Mouse (Mus musculus) embryonic facial prominence, embryonic 11.5 days (tissue): ENCODE measurements around the gene Fam219b. TPM values are rescaled to one million over a fixed set of nuclear protein-coding genes. Genes with fewer than 3 reads are reported as not detected.
A peak's percentile ranks its signal among the peaks of the same experiment; 100 is the strongest.

ENCODE experiments used
- ATAC-seq: fragments of 200-750 bp; cut with Nextera tagmentation; replicated peaks from 2 replicates; pipeline ENCODE4 v1.8.0; 2017; ENCODE audit warnings: low read depth; ENCODE audit not compliant: insufficient number of reproducible peaks, low FRiP score, low TSS enrichment
- DNase-seq: peaks from one replicate; pipeline ENCODE4 v3.0.0-alpha.2; 2015; ENCODE audit warnings: low spot score
- H3K27ac ChIP-seq: fragments of 300-500 bp; sonication (generic); replicated peaks from 2 replicates; pipeline ENCODE4 v1.5.1; 2014; ENCODE audit warnings: mild to moderate bottlenecking, low read depth, low read length, control low read depth
- H3K27me3 ChIP-seq: fragments of 300-500 bp; sonication (generic); 2 replicates; pipeline ENCODE4 v1.6.1; 2014; ENCODE audit warnings: mild to moderate bottlenecking, low read length, moderate library complexity, mixed read lengths; ENCODE audit not compliant: control insufficient read depth, insufficient read depth
- H3K36me3 ChIP-seq: fragments of 300-500 bp; sonication (generic); replicated peaks from 2 replicates; pipeline ENCODE4 v1.6.1; 2014; ENCODE audit warnings: low read depth, mild to moderate bottlenecking, low read length, moderate library complexity, mixed read lengths; ENCODE audit not compliant: control insufficient read depth, insufficient read depth
- H3K4me1 ChIP-seq: fragments of 300-500 bp; sonication (generic); 2 replicates; pipeline ENCODE4 v1.6.1; 2014; ENCODE audit warnings: low read length, mixed read lengths; ENCODE audit not compliant: control insufficient read depth, insufficient read depth
- H3K4me2 ChIP-seq: fragments of 300-500 bp; sonication (generic); 2 replicates; pipeline ENCODE4 v1.6.1; 2014; ENCODE audit warnings: low read depth, mild to moderate bottlenecking, control low read depth, low read length, moderate library complexity
- H3K4me3 ChIP-seq: fragments of 300-500 bp; sonication (generic); 2 replicates; pipeline ENCODE4 v1.5.1; 2014; ENCODE audit warnings: low read depth, low read length, control low read depth
- H3K9ac ChIP-seq: fragments of 300-500 bp; sonication (generic); replicated peaks from 2 replicates; pipeline ENCODE4 v1.6.1; 2014; ENCODE audit warnings: mild to moderate bottlenecking, control low read depth, low read length
- H3K9me3 ChIP-seq: fragments of 300-500 bp; sonication (generic); replicated peaks from 2 replicates; pipeline ENCODE4 v1.6.1; 2016; ENCODE audit warnings: mild to moderate bottlenecking, low read length, inconsistent platforms, mixed read lengths; ENCODE audit not compliant: control insufficient read depth
- WGBS: fragments of 180-500 bp; shearing (Covaris S2); extraction: QIAGEN DNeasy Blood & Tissue Kit; methylation state at CpG from one replicate; pipeline ENCODE4 v1.1.7; 2014; 5-methylcytosine and 5-hydroxymethylcytosine counted together
- polyA plus RNA-seq: library from polyadenylated mRNA; unstranded; fragments of >200 nt; fragmentation: Nextera tagmentation; extraction: Ambion mirVana; gene quantifications from 2 replicates; pipeline ENCODE4 v1.2.1, GENCODE M21; 2014

Gene Fam219b
- polyA plus RNA-seq, 1 experiment from 2014 or later: 15.8 TPM

DNA sequence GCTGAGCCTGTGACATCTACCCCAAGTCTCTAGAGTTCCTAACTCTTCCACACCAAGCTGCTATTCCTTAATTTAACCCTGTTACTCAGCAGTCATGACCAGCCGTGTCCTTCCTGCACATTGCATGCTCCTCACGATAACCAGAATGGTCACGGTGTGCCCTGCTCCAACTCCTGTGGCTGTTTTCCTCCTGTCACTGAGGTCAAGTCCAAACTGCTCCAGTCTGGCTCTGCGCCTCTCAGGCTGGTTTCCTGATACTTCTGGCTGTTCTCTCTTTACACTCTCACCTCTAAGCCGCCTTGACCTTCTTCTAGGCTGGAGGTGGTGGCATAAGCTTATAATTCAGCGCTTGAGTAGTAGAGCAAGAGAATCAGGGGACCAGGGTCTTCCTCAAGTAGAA lies 31.2 kb downstream of the Fam219b start:
- WGBS: 89% methylated on average over 6 of the region's 6 CpGs
- Histone ChIP-seq H3K9ac (no peak overlapping the region), H3K4me3 (no peak overlapping the region), H3K36me3 (no peaks in the 10 kb centered on the region; the same call in 1 of the 2 replicates), H3K4me2 (no peak overlapping the region), H3K4me1 (no peaks in the 10 kb centered on the region), H3K27ac (no peak overlapping the region), H3K27me3 (no peaks in the 10 kb centered on the region), H3K9me3 (no peaks in the 10 kb centered on the region)
- DNase-seq: no peak
- no peak for ATAC-seq

DNA sequence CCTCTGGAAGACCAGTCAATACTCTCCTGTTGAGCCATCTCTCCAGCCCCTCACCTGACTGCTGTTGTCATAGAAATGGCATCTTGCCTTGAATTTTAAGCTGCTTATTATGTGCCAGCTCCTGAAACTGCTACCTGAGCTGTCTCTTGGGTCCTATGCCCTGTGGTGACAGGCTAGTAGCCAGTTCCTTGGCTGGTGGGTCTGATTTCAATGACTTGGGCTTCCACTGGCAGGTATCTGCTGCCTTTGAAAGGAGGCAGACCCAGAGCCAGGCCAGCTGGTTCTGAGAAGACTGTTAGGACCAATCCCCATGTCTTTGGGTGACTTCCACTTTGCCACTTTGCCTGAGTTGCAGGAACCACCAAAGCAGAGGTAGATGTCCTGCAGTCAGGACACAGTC lies 37.1 kb downstream of the Fam219b start:
- Histone ChIP-seq H3K27me3 (no peaks in the 10 kb centered on the region), H3K27ac (no peak overlapping the region), H3K4me3 (no peak overlapping the region), H3K4me1 (no peaks in the 10 kb centered on the region), H3K9me3 (no peaks in the 10 kb centered on the region), H3K36me3 (no peaks in the 10 kb centered on the region; the same call in none of the 2 replicates), H3K9ac (no peak overlapping the region), H3K4me2 (no peak overlapping the region)
- ATAC-seq (no peak), DNase-seq (no peak)

DNA sequence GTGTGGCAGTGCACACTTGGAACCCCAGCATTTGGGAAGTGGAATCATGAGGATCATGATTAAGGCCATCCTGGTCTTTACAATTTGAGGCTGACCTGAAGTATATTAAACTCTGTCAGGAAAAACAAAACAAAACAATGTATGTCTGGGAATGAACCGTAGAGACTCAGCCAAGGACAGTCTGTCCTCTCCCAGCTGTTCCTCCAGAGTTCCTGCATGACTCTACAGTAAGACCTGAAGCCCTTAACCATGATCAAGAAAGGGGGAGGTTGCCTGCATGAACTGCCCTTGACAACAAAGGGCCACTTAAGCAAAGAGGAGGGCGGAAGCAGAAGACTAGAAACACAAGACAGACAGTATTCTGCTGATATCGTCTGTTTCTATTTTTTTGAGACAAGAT lies 38.2 kb downstream of the Fam219b start:
- H3K4me1 ChIP-seq: no peaks in the 10 kb centered on the region
- DNase-seq (no peak), ATAC-seq (no peak)
- WGBS: 80% methylated on average over 3 of the region's 3 CpGs
- H3K9me3 ChIP-seq: no peaks in the 10 kb centered on the region
- H3K27me3 ChIP-seq: no peaks in the 10 kb centered on the region
- H3K4me3 ChIP-seq: no peak overlapping the region
- H3K36me3 ChIP-seq: no peaks in the 10 kb centered on the region; the same call in 1 of the 2 replicates
- H3K27ac ChIP-seq: no peak overlapping the region
- H3K9ac ChIP-seq: no peak overlapping the region
- no peak overlapping the region for H3K4me2 ChIP-seq

DNA sequence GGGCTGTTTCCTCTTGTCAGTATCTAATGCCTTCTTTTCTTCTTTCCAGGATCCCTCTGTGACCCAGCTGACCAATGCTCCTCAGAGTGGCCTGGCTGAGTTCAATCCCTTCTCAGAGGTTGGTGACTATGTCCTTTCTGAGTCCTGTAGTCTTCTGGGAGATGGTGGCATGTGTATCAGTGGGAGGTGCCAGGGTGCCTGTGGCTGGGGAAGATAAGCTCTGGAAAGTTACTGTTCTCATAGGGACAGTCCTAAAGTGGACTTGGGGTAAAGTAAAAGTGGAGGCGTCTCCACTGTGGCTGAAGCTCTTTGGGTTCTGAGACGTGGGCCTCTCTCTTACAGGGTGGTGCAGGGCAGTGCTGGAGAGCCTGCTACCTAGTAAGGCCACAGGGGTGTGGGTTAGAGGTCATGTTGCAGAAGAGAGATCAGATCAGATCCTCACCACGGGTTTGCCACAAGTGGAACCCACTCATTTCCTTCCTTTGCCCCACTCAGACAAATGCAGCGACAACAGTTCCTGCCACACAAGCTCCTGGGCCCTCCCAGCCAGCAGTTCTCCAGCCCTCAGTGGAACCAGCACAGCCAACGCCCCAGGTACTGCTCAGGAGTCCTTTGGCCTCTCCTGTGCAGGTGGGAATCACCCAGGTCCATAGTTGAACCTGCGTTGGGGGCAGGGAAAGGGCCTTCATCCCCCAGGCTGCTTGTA lies 40.0 kb downstream of the Fam219b start:
- H3K4me1 ChIP-seq: no peaks in the 10 kb centered on the region
- no peak overlapping the region for H3K9ac ChIP-seq
- 78% methylated on average over 6 of the region's 6 CpGs for WGBS
- H3K27ac ChIP-seq: no peak overlapping the region
- no peak overlapping the region for H3K4me2 ChIP-seq
- DNase-seq (no peak), ATAC-seq (no peak)
- H3K9me3 ChIP-seq: no peaks in the 10 kb centered on the region
- H3K4me3 ChIP-seq: no peak overlapping the region
- no peaks in the 10 kb centered on the region for H3K27me3 ChIP-seq
- no peaks in the 10 kb centered on the region; the same call in 1 of the 2 replicates for H3K36me3 ChIP-seq

DNA sequence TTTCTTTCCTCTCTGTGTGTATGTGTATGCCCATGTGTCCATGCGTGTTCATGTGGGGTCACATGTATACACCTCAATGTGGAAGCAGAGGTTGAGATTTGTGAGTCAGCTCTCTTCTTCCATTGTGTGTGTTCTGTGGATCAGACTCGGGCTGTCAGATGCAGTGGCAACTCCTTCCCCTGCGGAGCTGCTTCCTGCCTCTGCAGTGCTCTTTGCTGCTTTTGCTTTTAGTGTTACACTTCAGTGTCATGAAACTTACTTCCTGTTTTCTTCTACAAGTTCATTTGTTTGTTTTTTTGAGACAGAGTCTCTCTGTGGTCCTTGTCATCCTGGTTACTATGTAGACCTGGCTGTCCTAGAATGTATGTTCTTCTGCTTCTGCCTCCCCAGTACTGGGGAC lies 47.7 kb downstream of the Fam219b start:
- ATAC-seq: no peak
- no peak overlapping the region for H3K27ac ChIP-seq
- H3K27me3 ChIP-seq: no peaks in the 10 kb centered on the region
- no peak overlapping the region for H3K4me3 ChIP-seq
- H3K4me2 ChIP-seq: no peak overlapping the region
- H3K4me1 ChIP-seq: no peaks in the 10 kb centered on the region
- no peak overlapping the region for H3K9ac ChIP-seq
- WGBS: 84% methylated on average over 3 of the region's 3 CpGs
- no peaks in the 10 kb centered on the region for H3K9me3 ChIP-seq
- no peak for DNase-seq
- H3K36me3 ChIP-seq: no peaks in the 10 kb centered on the region; the same call in 1 of the 2 replicates

DNA sequence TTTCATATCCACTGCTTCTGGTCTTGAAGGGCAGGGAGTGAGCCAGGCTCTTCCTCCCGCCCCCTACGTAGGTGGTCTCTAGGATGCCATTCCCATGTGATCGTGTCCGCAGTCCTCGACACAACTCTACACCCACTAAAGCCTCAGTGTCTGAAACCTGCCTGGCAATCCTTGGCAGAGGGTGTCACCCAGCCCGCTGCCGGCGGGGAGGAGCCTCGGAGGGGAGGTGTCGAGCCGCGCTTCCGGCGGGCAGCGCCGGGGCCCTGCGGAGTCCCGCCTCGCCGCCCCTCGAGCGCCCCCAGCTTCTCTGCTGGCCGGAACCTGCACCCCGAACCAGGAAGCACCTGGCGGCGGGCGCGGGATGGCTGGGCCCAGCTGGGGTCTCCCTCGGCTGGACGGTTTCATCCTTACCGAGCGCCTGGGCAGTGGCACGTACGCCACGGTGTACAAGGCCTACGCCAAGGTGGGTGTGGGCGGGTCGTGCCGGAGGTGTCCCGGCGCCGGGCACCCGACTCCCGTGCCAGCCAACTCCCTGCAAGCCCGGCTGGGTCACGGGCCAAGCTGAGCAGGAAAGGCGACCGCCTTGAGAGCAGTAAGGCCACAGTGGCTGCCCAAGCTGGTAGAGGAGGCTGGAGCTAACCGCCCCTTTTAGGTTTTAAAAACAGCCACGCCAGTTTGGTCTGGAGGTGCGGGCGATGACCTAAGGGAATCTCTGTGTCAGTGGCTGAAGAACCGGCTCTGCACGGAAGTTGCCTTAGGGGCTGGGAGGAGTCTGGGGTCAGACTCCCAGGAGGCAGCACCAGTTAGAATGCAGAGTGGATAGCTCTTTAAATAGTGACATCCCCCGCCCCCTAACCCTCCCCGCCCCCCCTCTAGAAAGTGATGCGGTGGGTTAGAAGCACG lies 52.1 kb downstream of the Fam219b start, which contains the start of gene Ulk3:
Gene Ulk3, plus strand, starts transcription at position 229 of the 903 bp plus-strand sequence.
- ATAC-seq (peak; percentile 71), DNase-seq (peak; percentile 75)
- H3K4me2 ChIP-seq: peak within 1 kb of the TSS; percentile 89
- H3K9ac ChIP-seq: peak within 1 kb of the TSS; percentile 72
- WGBS: under 1% methylated on average over 58 of the region's 58 CpGs
- H3K4me1 ChIP-seq: no peaks in the 10 kb centered on the region
- H3K27me3 ChIP-seq: no peaks in the 10 kb centered on the region
- H3K27ac ChIP-seq: peak within 1 kb of the TSS; percentile 65; the same call in 1 of the 2 replicates
- H3K4me3 ChIP-seq: peak within 1 kb of the TSS; percentile 70
- no peaks in the 10 kb centered on the region for H3K9me3 ChIP-seq
- H3K36me3 ChIP-seq: no peaks in the 10 kb centered on the region

DNA sequence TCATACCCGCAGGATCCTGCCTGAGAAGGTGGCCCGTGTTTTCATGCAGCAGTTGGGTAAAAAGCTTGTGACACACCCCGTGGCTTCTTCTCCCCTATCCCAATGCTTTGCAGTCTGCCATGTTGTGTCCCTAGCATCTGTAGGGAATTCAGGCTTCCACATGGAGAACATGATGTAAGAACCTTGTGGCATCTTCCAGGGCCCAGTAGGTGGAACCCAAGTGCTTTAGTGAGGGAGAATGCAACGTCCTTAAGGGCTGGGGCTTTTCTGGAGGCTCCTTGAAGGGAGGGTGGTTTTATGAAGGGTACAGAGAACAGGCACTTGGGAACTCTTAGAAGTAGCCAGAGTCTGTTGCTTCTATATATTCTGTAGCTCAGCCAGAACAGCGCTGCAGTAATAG lies 53.4 kb downstream of the Fam219b start:
- Histone ChIP-seq H3K4me3 (no peak overlapping the region), H3K9ac (no peak overlapping the region; the same call in 1 of the 2 replicates), H3K36me3 (no peaks in the 10 kb centered on the region), H3K4me1 (no peaks in the 10 kb centered on the region), H3K27me3 (no peaks in the 10 kb centered on the region), H3K27ac (no peak overlapping the region), H3K4me2 (no peak overlapping the region; the same call in 1 of the 2 replicates), H3K9me3 (no peaks in the 10 kb centered on the region)
- DNase-seq: peak; percentile 11
- ATAC-seq: no peak
- 40% methylated on average over 5 of the region's 5 CpGs for WGBS
